8 mouse cellular contexts compared by ENCODE assay signal in the genomic region with DNA sequence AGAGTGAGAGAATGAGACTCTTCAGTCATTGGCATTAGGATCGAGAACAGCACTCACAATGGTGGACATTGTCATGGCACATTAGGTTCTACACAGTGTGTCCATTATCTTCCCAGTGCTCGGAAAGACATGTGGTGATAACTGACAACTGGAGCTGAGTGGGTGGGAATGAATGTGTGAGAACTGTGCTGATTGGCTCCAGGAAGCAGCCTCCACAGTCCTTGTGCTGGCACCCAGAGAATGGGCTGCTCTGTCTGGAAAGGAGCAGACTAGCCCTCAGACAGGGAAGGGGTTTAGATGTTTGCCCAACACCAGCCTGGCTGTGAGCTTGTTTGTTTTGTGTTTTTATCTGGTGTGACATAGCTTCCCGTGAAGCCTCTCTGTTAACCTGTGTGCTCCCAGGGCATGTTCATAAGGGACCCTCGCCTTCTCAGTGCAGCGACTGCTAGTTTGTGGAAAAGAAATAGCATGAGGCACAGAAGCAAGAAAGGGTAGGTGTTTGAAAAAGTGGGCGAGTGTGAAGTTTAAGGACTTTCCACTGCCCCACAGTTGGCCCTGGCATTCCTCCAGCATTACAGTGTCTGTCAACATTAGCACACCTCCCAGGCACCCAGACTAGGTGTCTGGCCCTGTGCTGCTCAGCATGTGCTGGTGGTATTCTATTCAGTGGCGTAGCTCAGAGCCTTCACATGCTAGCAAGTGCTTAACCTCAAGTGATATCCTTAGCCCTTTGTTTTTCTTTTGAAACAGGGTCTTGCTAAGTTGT. TPM values are rescaled to one million over a fixed set of nuclear protein-coding genes. Genes with fewer than 3 reads are reported as not detected.
DNase-seq lines count a peak whose midpoint lies in the region; ATAC-seq and TF ChIP-seq lines count a peak whose summit lies in the region.

No protein-coding gene starts in this region.

- no peak overlapping the region for H3K4me2 ChIP-seq in neural tube, embryonic 11.5 days (ENCODE audit: low read depth)
- H3K4me2 ChIP-seq in stomach, embryonic 15.5 days, result no peak overlapping the region

- DNase-seq in cerebellum, adult 2 months, result peak; percentile 29 to 45
- no peak for DNase-seq in cerebellum, postnatal 25 days
- peak; percentile 24 for DNase-seq in neural tube, embryonic 11.5 days (ENCODE audit: low spot score)
- no peak for DNase-seq in neural tube, embryonic 10.5 days (ENCODE audit: extremely low spot score, low spot score)
- DNase-seq in left cerebral cortex, postnatal 36 days (ENCODE audit: low spot score in 2 of 2), result peak; percentile 70 to 73
- DNase-seq in ovary, adult 18-20 months (ENCODE audit: low spot score), result no peak
- no peak for DNase-seq in cerebellum, adult 9-10 months

- no peaks in the 10 kb centered on the region for H3K9me3 ChIP-seq in neural tube, embryonic 11.5 days (ENCODE audit: control insufficient read depth, low read length)
- no peaks in the 10 kb centered on the region for H3K9me3 ChIP-seq in stomach, embryonic 15.5 days

- intact Hi-C loops in left cerebral cortex, postnatal 36 days (cut with DNase I), result loop anchor here (5.0 kb wide), 1 partner anchor 54 kb away; a partner anchor contains a TSS

- no peaks in the 10 kb centered on the region for H3K36me3 ChIP-seq in neural tube, embryonic 11.5 days (ENCODE audit: control insufficient read depth, insufficient read depth, low read length)
- no peaks in the 10 kb centered on the region for H3K36me3 ChIP-seq in stomach, embryonic 15.5 days

- WGBS in cerebellum, adult 2 months, result 57% methylated on average over 7 of the region's 7 CpGs
- WGBS in neural tube, embryonic 11.5 days, result 60% methylated on average over 7 of the region's 7 CpGs
- 59% methylated on average over 7 of the region's 7 CpGs for WGBS in stomach, embryonic 15.5 days

- TF ChIP-seq POLR2A in cerebellum, adult 2 months (IDR thresholded peaks at IDR 0.05; ENCODE audit: borderline replicate concordance, insufficient read depth, low read length), result no peak

- no peak for TF ChIP-seq CTCF in cerebellum, adult 2 months (IDR thresholded peaks at IDR 0.05; ENCODE audit: borderline replicate concordance, insufficient read depth, low read depth, low read length)

- H3K4me1 ChIP-seq in cerebellum, adult 2 months (ENCODE audit: control insufficient read depth, insufficient read depth, low read length), result peaks cover 58% of the 10 kb centered on the region
- no peaks in the 10 kb centered on the region; the same call in 1 of the 2 replicates for H3K4me1 ChIP-seq in neural tube, embryonic 11.5 days (ENCODE audit: control insufficient read depth, insufficient read depth, low read length)
- peaks cover 11% of the 10 kb centered on the region; the same call in 1 of the 2 replicates for H3K4me1 ChIP-seq in stomach, embryonic 15.5 days

- H3K4me3 ChIP-seq in cerebellum, adult 2 months (replicated peaks; ENCODE audit: insufficient read depth, low read depth, low read length), result no peak overlapping the region
- H3K4me3 ChIP-seq in neural tube, embryonic 11.5 days (ENCODE audit: low read depth, low read length), result no peak overlapping the region
- H3K4me3 ChIP-seq in stomach, embryonic 15.5 days (replicated peaks), result no peak overlapping the region

- H3K27me3 ChIP-seq in cerebellum, adult 2 months (ENCODE audit: control insufficient read depth, insufficient read depth, low read length), result no peaks in the 10 kb centered on the region
- H3K27me3 ChIP-seq in neural tube, embryonic 11.5 days (ENCODE audit: control insufficient read depth, insufficient read depth, low read length), result no peaks in the 10 kb centered on the region
- H3K27me3 ChIP-seq in stomach, embryonic 15.5 days (replicated peaks), result no peaks in the 10 kb centered on the region

- no peak overlapping the region for H3K9ac ChIP-seq in neural tube, embryonic 11.5 days (ENCODE audit: low read length)
- no peak overlapping the region for H3K9ac ChIP-seq in stomach, embryonic 15.5 days

- no peak overlapping the region for H3K27ac ChIP-seq in cerebellum, adult 2 months (ENCODE audit: insufficient read depth, low read length)
- no peak overlapping the region for H3K27ac ChIP-seq in neural tube, embryonic 11.5 days (ENCODE audit: low read depth, low read length)
- no peak overlapping the region for H3K27ac ChIP-seq in stomach, embryonic 15.5 days

- ATAC-seq in neural tube, embryonic 11.5 days (ENCODE audit: insufficient read depth, low FRiP score, low TSS enrichment), result peak; percentile 67; the same call in 1 of the 2 replicates
- peak; percentile 74; the same call in 1 of the 2 replicates for ATAC-seq in stomach, embryonic 15.5 days (ENCODE audit: insufficient read depth, low FRiP score, low read depth)

RNA-seq across cellular contexts. Expression of a gene that starts 51.4 kb away (rescaled TPM):
- 94.2 and 98.5 TPM in 2 replicates for polyA plus RNA-seq in cerebellum, adult 2 months (2012; rRNA removed)
- polyA plus RNA-seq in neural tube, embryonic 11.5 days (2014; fragmentation: Nextera tagmentation; extraction: Ambion mirVana), result 24.4 and 25.8 TPM in 2 replicates
- total RNA-seq in left cerebral cortex, postnatal 36 days (2021), result 100 to 1,000 TPM; 207 to 211 TPM
- polyA plus RNA-seq in stomach, embryonic 15.5 days (2015; fragmentation: Nextera tagmentation; extraction: Ambion mirVana), result 18.8 and 19.1 TPM in 2 replicates

Comparison
In these comparisons a context has a peak if more than half of its experiments do, and no peak if none do; other contexts are left out.
1. DNase-seq: peak in cerebellum, adult 2 months (2 of 2), neural tube, embryonic 11.5 days (single experiment) and left cerebral cortex, postnatal 36 days (2 of 2); none in cerebellum, postnatal 25 days (0 of 2), neural tube, embryonic 10.5 days (single experiment), ovary, adult 18-20 months (single experiment) and cerebellum, adult 9-10 months (single experiment).